Mouse (Mus musculus) embryonic facial prominence, embryonic 11.5 days (tissue): ENCODE measurements around the gene Clcnkb. TPM values are rescaled to one million over a fixed set of nuclear protein-coding genes. Genes with fewer than 3 reads are reported as not detected.

Experiments
- ATAC-seq: fragments of 200-750 bp; cut with Nextera tagmentation; replicated peaks from 2 replicates; pipeline ENCODE4 v1.8.0; 2017; ENCODE audit warnings: low read depth; ENCODE audit not compliant: insufficient number of reproducible peaks, low FRiP score, low TSS enrichment
- DNase-seq: peaks from one replicate; pipeline ENCODE4 v3.0.0-alpha.2; 2015; ENCODE audit warnings: low spot score
- H3K27ac ChIP-seq: fragments of 300-500 bp; sonication (generic); replicated peaks from 2 replicates; pipeline ENCODE4 v1.5.1; 2014; ENCODE audit warnings: mild to moderate bottlenecking, low read depth, low read length, control low read depth
- H3K27me3 ChIP-seq: fragments of 300-500 bp; sonication (generic); 2 replicates; pipeline ENCODE4 v1.6.1; 2014; ENCODE audit warnings: mild to moderate bottlenecking, low read length, moderate library complexity, mixed read lengths; ENCODE audit not compliant: control insufficient read depth, insufficient read depth
- H3K36me3 ChIP-seq: fragments of 300-500 bp; sonication (generic); replicated peaks from 2 replicates; pipeline ENCODE4 v1.6.1; 2014; ENCODE audit warnings: low read depth, mild to moderate bottlenecking, low read length, moderate library complexity, mixed read lengths; ENCODE audit not compliant: control insufficient read depth, insufficient read depth
- H3K4me1 ChIP-seq: fragments of 300-500 bp; sonication (generic); 2 replicates; pipeline ENCODE4 v1.6.1; 2014; ENCODE audit warnings: low read length, mixed read lengths; ENCODE audit not compliant: control insufficient read depth, insufficient read depth
- H3K4me2 ChIP-seq: fragments of 300-500 bp; sonication (generic); 2 replicates; pipeline ENCODE4 v1.6.1; 2014; ENCODE audit warnings: low read depth, mild to moderate bottlenecking, control low read depth, low read length, moderate library complexity
- H3K4me3 ChIP-seq: fragments of 300-500 bp; sonication (generic); 2 replicates; pipeline ENCODE4 v1.5.1; 2014; ENCODE audit warnings: low read depth, low read length, control low read depth
- H3K9ac ChIP-seq: fragments of 300-500 bp; sonication (generic); replicated peaks from 2 replicates; pipeline ENCODE4 v1.6.1; 2014; ENCODE audit warnings: mild to moderate bottlenecking, control low read depth, low read length
- H3K9me3 ChIP-seq: fragments of 300-500 bp; sonication (generic); replicated peaks from 2 replicates; pipeline ENCODE4 v1.6.1; 2016; ENCODE audit warnings: mild to moderate bottlenecking, low read length, inconsistent platforms, mixed read lengths; ENCODE audit not compliant: control insufficient read depth
- WGBS: fragments of 180-500 bp; shearing (Covaris S2); extraction: QIAGEN DNeasy Blood & Tissue Kit; methylation state at CpG from one replicate; pipeline ENCODE4 v1.1.7; 2014; 5-methylcytosine and 5-hydroxymethylcytosine counted together
- polyA plus RNA-seq: library from polyadenylated mRNA; unstranded; fragments of >200 nt; fragmentation: Nextera tagmentation; extraction: Ambion mirVana; gene quantifications from 2 replicates; pipeline ENCODE4 v1.2.1, GENCODE M21; 2014

Clcnkb gene
- polyA plus RNA-seq, 1 experiment from 2014 or later = not detected

- WGBS = 18% methylated on average over 22 of the region's 22 CpGs
- Histone ChIP-seq H3K9me3 (no peaks in the 10 kb centered on the region), H3K27me3 (no peaks in the 10 kb centered on the region), H3K36me3 (no peaks in the 10 kb centered on the region), H3K9ac (no peak overlapping the region), H3K4me3 (no peak overlapping the region), H3K4me2 (no peak overlapping the region), H3K4me1 (no peaks in the 10 kb centered on the region), H3K27ac (no peak overlapping the region)
- DNase-seq (no peak), ATAC-seq (no peak)
Observed at GRCm38 (mm10) chr4:141411430-141411992, 4.3 kb downstream of the Clcnkb start.

GRCm38 (mm10) chr4:141408577-141408976 lies 7.2 kb downstream of the Clcnkb start:
- Histone ChIP-seq H3K4me1 (no peaks in the 10 kb centered on the region; the same call in 1 of the 2 replicates), H3K36me3 (no peaks in the 10 kb centered on the region), H3K4me3 (no peak overlapping the region), H3K27me3 (no peaks in the 10 kb centered on the region), H3K4me2 (no peak overlapping the region), H3K9me3 (no peaks in the 10 kb centered on the region), H3K27ac (no peak overlapping the region), H3K9ac (no peak overlapping the region)
- DNase-seq (no peak), ATAC-seq (no peak)
- WGBS = 89% methylated on average over 3 of the region's 3 CpGs

GRCm38 (mm10) chr4:141406516-141407299 lies 9.1 kb downstream of the Clcnkb start:
- WGBS = 46% methylated on average over 14 of the region's 14 CpGs
- H3K4me2 ChIP-seq = no peak overlapping the region
- no peaks in the 10 kb centered on the region for H3K36me3 ChIP-seq
- DNase-seq (peak; percentile 54), ATAC-seq (no peak)
- no peaks in the 10 kb centered on the region for H3K27me3 ChIP-seq
- H3K27ac ChIP-seq = no peak overlapping the region
- no peaks in the 10 kb centered on the region for H3K9me3 ChIP-seq
- no peak overlapping the region for H3K9ac ChIP-seq
- no peak overlapping the region for H3K4me3 ChIP-seq
- H3K4me1 ChIP-seq = no peaks in the 10 kb centered on the region; the same call in 1 of the 2 replicates

DNA sequence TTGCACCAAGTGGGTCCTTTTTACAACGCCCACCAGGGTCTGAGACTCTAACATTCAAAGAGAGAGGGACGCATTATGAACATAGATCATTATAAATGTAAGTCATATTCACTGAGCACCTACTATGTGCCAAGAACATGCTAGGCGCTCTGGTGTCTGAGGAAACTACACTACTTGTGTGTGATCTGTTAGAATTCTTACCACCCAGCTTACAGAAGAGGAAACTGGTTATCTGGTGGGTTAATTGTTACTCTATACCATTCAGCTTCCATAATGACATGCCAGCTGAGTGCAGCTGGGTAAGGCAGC lies 10.5 kb downstream of the Clcnkb start:
- Histone ChIP-seq H3K9me3 (no peaks in the 10 kb centered on the region), H3K4me3 (no peak overlapping the region), H3K27me3 (no peaks in the 10 kb centered on the region), H3K4me2 (no peak overlapping the region), H3K4me1 (no peaks in the 10 kb centered on the region; the same call in 1 of the 2 replicates), H3K9ac (no peak overlapping the region), H3K27ac (no peak overlapping the region), H3K36me3 (no peaks in the 10 kb centered on the region)
- ATAC-seq (no peak), DNase-seq (no peak)
- 84% methylated on average over 3 of the region's 3 CpGs for whole genome bisulfite sequencing

- Histone ChIP-seq H3K9ac (no peak overlapping the region; the same call in 1 of the 2 replicates), H3K9me3 (no peaks in the 10 kb centered on the region)
- 14% methylated on average over 15 of the region's 15 CpGs for WGBS
Observed at GRCm38 (mm10) chr4:141404518-141405313, 11.1 kb downstream of the Clcnkb start.

DNA sequence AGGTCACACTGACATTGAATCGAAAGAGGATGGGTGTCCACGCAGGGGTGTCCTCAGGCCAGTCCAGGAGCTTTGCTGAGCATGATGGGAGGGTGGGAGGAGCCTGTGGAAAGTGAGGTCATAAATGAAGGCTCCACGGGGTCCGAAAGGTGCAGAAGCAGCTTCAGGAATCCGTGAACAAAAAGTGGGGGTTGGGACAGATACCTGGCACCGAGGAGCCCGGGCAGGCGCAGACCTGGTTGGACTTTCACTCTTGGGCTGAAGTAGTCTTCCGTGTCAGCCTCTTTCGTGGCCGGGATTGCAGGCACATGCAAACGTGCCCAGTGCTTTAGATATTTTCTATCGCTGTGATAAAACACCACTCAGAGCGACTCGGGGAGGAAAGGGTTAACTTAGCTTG lies 15.6 kb downstream of the Clcnkb start:
- ATAC-seq (no peak), DNase-seq (no peak)
- H3K4me2 ChIP-seq = no peak overlapping the region
- no peaks in the 10 kb centered on the region for H3K9me3 ChIP-seq
- H3K4me1 ChIP-seq = no peaks in the 10 kb centered on the region; the same call in 1 of the 2 replicates
- H3K27ac ChIP-seq = no peak overlapping the region
- 82% methylated on average over 15 of the region's 15 CpGs for WGBS
- no peak overlapping the region for H3K9ac ChIP-seq
- no peaks in the 10 kb centered on the region for H3K36me3 ChIP-seq
- no peak overlapping the region for H3K4me3 ChIP-seq
- no peaks in the 10 kb centered on the region for H3K27me3 ChIP-seq

More at GRCm38 (mm10) chr4:141404518-141405313, 11.1 kb downstream of the Clcnkb start:
- peak; percentile 90 for DNase-seq
- Histone ChIP-seq H3K27ac (no peak overlapping the region), H3K4me3 (no peak overlapping the region), H3K4me2 (peak overlapping the region; percentile 21; the same call in 1 of the 2 replicates), H3K27me3 (no peaks in the 10 kb centered on the region), H3K4me1 (no peaks in the 10 kb centered on the region; the same call in 1 of the 2 replicates), H3K36me3 (no peaks in the 10 kb centered on the region)
- peak; percentile 60; the same call in 1 of the 2 replicates for ATAC-seq

DNA sequence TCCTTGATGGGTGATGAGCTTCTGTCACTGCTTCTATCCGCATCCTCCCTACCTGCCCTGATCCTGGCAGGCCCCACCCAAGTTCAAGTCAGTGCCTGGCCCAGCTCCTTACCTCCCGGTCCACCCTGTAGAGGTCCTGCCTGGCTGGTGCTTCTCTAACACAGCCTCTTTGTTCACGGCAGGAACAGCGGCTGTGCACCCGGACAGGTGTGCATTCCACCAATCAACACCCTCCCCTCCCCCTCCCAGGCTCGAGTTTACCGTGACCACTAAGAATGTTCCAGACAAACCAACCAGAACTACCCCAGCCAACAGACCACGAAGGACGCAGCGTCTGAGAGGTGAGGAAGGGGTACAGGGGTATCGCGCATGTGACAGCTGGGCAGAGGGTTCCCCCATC lies 17.3 kb downstream of the Clcnkb start, which contains the start of gene Clcnka:
TSS of gene Clcnka (minus strand) at position 180 of the 400 bp plus-strand sequence.
- ATAC-seq (no peak), DNase-seq (no peak)
- H3K9ac ChIP-seq = no peak within 1 kb of the TSS
- no peak within 1 kb of the TSS for H3K4me3 ChIP-seq
- no peaks in the 10 kb centered on the region for H3K27me3 ChIP-seq
- H3K27ac ChIP-seq = no peak within 1 kb of the TSS
- no peak within 1 kb of the TSS for H3K4me2 ChIP-seq
- no peaks in the 10 kb centered on the region for H3K9me3 ChIP-seq
- H3K4me1 ChIP-seq = no peaks in the 10 kb centered on the region
- 60% methylated on average over 12 of the region's 12 CpGs for WGBS
- no peaks in the 10 kb centered on the region for H3K36me3 ChIP-seq
